In the genomic region with DNA sequence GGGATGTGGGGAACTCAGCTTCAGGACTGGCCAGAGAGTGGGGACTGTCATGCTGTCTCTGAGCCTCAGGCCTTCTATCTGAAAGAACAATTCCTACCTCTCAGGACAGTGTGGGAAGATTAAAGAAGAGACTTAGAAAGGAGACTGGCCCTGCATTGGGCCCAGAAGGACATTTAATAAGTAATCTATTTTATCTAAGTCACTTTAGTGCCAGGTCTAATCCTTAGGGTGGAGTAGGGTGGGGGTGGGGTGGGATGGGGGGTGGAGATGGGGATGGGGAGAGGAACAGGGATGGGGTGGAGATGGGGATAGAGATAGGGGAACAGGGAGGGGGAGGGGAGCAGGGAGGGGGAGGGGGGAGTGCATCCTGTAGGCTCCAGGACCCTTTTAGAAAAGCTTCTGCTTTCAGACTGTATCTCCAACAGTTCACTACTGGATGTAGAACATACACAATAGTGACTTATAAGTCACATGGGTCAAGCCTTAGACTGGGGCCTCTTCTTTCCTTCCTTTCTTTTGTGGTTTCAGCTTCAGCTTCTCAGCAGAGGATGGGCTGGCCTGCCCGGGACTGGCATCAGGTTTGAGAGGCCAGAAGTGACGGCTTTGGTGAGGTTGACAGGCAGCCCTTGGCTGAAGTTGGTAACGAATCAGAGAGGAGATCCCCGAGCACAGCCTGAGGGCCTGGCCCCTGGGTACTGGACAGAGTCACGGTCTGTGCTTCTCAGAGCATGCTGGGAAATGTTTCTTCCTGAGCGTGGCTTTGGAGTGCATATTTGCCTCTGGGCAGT, we compare ENCODE assay signal across 13 mouse cellular contexts.
A peak's percentile ranks its signal among the peaks of the same experiment; 100 is the strongest.
DNase-seq lines count a peak whose midpoint lies in the region; ATAC-seq lines count a peak whose summit lies in the region.
"Had no signal": no experiment of that assay in that cellular context is flagged by ENCODE, and none has a peak within 500 bp of the region (broad histone marks: within the 10 kb centered on the region; RNA-seq: fewer than 3 reads in every experiment).

No protein-coding gene starts in this region.

- no peaks in the 10 kb centered on the region for H3K36me3 ChIP-seq in kidney, embryonic 14.5 days (ENCODE audit: control insufficient read depth, insufficient read depth, low read length)
- no peaks in the 10 kb centered on the region for H3K36me3 ChIP-seq in liver, embryonic 13.5 days
- H3K36me3 ChIP-seq: forebrain, embryonic 15.5 days had no signal

- no peaks in the 10 kb centered on the region for H3K9me3 ChIP-seq in kidney, embryonic 14.5 days (ENCODE audit: control insufficient read depth, low read length)
- no peaks in the 10 kb centered on the region for H3K9me3 ChIP-seq in liver, embryonic 13.5 days (replicated peaks)
- H3K9me3 ChIP-seq: forebrain, embryonic 15.5 days had no signal

- H3K4me2 ChIP-seq in kidney, embryonic 14.5 days (replicated peaks; ENCODE audit: low read depth, low read length): no peak overlapping the region
- H3K4me2 ChIP-seq in liver, embryonic 13.5 days: no peak overlapping the region
- H3K4me2 ChIP-seq: forebrain, embryonic 15.5 days had no signal

- H3K4me3 ChIP-seq in kidney, embryonic 14.5 days (ENCODE audit: low read length): no peak overlapping the region
- H3K4me3 ChIP-seq in liver, embryonic 13.5 days (replicated peaks): no peak overlapping the region
- H3K4me3 ChIP-seq: forebrain, embryonic 15.5 days had no signal

- no peak overlapping the region for H3K27ac ChIP-seq in kidney, embryonic 14.5 days (ENCODE audit: low read depth, low read length)
- H3K27ac ChIP-seq in liver, embryonic 13.5 days: no peak overlapping the region
- H3K27ac ChIP-seq: forebrain, embryonic 15.5 days had no signal

- no peak overlapping the region for H3K9ac ChIP-seq in kidney, embryonic 14.5 days (ENCODE audit: low read depth, low read length)
- no peak overlapping the region for H3K9ac ChIP-seq in liver, embryonic 13.5 days
- H3K9ac ChIP-seq: forebrain, embryonic 15.5 days had no signal

- H3K27me3 ChIP-seq in kidney, embryonic 14.5 days (ENCODE audit: control insufficient read depth, insufficient read depth, low read length): no peaks in the 10 kb centered on the region
- H3K27me3 ChIP-seq in liver, embryonic 13.5 days: no peaks in the 10 kb centered on the region
- H3K27me3 ChIP-seq: forebrain, embryonic 15.5 days had no signal

- peak; percentile 35; the same call in 1 of the 2 replicates for ATAC-seq in kidney, embryonic 14.5 days (ENCODE audit: low FRiP score, low TSS enrichment)
- peak; percentile 48 for ATAC-seq in liver, embryonic 13.5 days (ENCODE audit: low read depth)
- ATAC-seq: forebrain, embryonic 15.5 days had no signal

- no peaks in the 10 kb centered on the region for H3K4me1 ChIP-seq in kidney, embryonic 14.5 days (ENCODE audit: control insufficient read depth, insufficient read depth, low read length)
- no peaks in the 10 kb centered on the region; the same call in none of the 2 replicates for H3K4me1 ChIP-seq in liver, embryonic 13.5 days (replicated peaks)
- H3K4me1 ChIP-seq: forebrain, embryonic 15.5 days had no signal

- DNase-seq in kidney, postnatal 36 days: no peak
- peak; percentile 60 for DNase-seq in 3134 (ENCODE audit: extremely low read depth, insufficient read length, low spot score)
- peak; percentile 47 for DNase-seq in c-Kit-positive CD71-negative TER-119-negative erythroid progenitor cells, embryonic 14.5 days (ENCODE audit: low read depth)
- DNase-seq in liver, embryonic 13.5 days: peak; percentile 9
- no peak for DNase-seq in MN1 (ENCODE audit: low spot score)
- no peak for DNase-seq in thymus, postnatal 14 days
- DNase-seq in heart, adult 9 months (ENCODE audit: low spot score in 2 of 2): no peak
- DNase-seq: cerebellum, adult 11 months; heart, postnatal 36 days; lung, postnatal 10 days; right cerebral cortex, adult 18-20 months had no signal

- WGBS in kidney, embryonic 14.5 days: 40% methylated on average over 6 of the region's 6 CpGs
- WGBS in liver, embryonic 13.5 days (ENCODE audit: insufficient replicate concordance): 12% methylated on average over 6 of the region's 6 CpGs

Comparison
In these comparisons a context has a peak if more than half of its experiments do, and no peak if none do; other contexts are left out.
1. DNase-seq: peak in 3134 (single experiment), c-Kit-positive CD71-negative TER-119-negative erythroid progenitor cells, embryonic 14.5 days (single experiment) and liver, embryonic 13.5 days (single experiment); none in kidney, postnatal 36 days (0 of 2), MN1 (single experiment), thymus, postnatal 14 days (single experiment) and heart, adult 9 months (0 of 2).